Mouse (Mus musculus): Measurements from ENCODE around the gene Mettl27.

- TF ChIP-seq POLR2A (IDR thresholded peaks at IDR 0.05; ENCODE audit: control insufficient read depth, extremely low read depth, insufficient read depth, low read length, poor library complexity) = no peak
- no peak for TF ChIP-seq CTCF (IDR thresholded peaks at IDR 0.05; ENCODE audit: borderline replicate concordance, control insufficient read depth, extremely low read depth, insufficient read depth, low read length, poor library complexity)
These were observed 42.1 kb downstream of the Mettl27 start for GRCm38 (mm10) chr5:134974294-134974693.
